ENCODE assay signal across 9 mouse cellular contexts in genomic region chr11:36988776-36989565, GRCm38 (mm10).
DNase-seq lines count a peak whose midpoint lies in the region; ATAC-seq lines count a peak whose summit lies in the region.
"Had no signal": no experiment of that assay in that cellular context is flagged by ENCODE, and none has a peak within 500 bp of the region (broad histone marks: within the 10 kb centered on the region; RNA-seq: fewer than 3 reads in every experiment).

No protein-coding gene starts in this region.

- intact Hi-C loops in left cerebral cortex, postnatal 25 days (cut with DNase I): loop anchor here (5.0 kb wide), 1 partner anchor 198 kb away; no protein-coding TSS in a partner anchor

- WGBS in intestine, embryonic 16.5 days: 43% methylated on average over 5 of the region's 5 CpGs

- H3K27me3 ChIP-seq in intestine, embryonic 16.5 days (replicated peaks; ENCODE audit: control insufficient read depth, insufficient read depth, low read length): no peaks in the 10 kb centered on the region
- H3K27me3 ChIP-seq: stomach, embryonic 15.5 days had no signal

- no peaks in the 10 kb centered on the region for H3K4me1 ChIP-seq in intestine, embryonic 16.5 days (ENCODE audit: control insufficient read depth, insufficient read depth, low read length)
- H3K4me1 ChIP-seq: stomach, embryonic 15.5 days had no signal

- no peak overlapping the region for H3K9ac ChIP-seq in intestine, embryonic 16.5 days (ENCODE audit: low read depth, low read length)
- H3K9ac ChIP-seq: stomach, embryonic 15.5 days had no signal

- H3K36me3 ChIP-seq in intestine, embryonic 16.5 days (ENCODE audit: control insufficient read depth, insufficient read depth, low read length): no peaks in the 10 kb centered on the region
- H3K36me3 ChIP-seq: stomach, embryonic 15.5 days had no signal

- peak; percentile 63 to 64 for DNase-seq in cerebellum, postnatal 10 days
- no peak for DNase-seq in cerebellum, adult 9-11 months
- DNase-seq in right cerebral cortex, adult 18-20 months: peak; percentile 29
- DNase-seq in right cerebral cortex, postnatal 25 days: no peak
- DNase-seq in left cerebral cortex, postnatal 25 days (ENCODE audit: low spot score in 2 of 2): peak; percentile 37 to 65
- DNase-seq in right cerebral cortex, postnatal 4 days: peak; percentile 43
- no peak for DNase-seq in thymus, adult 18-20 months

- no peak overlapping the region for H3K4me2 ChIP-seq in intestine, embryonic 16.5 days (ENCODE audit: low read depth, low read length)
- H3K4me2 ChIP-seq: stomach, embryonic 15.5 days had no signal

- no peaks in the 10 kb centered on the region for H3K9me3 ChIP-seq in intestine, embryonic 16.5 days (ENCODE audit: control insufficient read depth, low read length)
- H3K9me3 ChIP-seq: stomach, embryonic 15.5 days had no signal

- H3K27ac ChIP-seq in intestine, embryonic 16.5 days (ENCODE audit: low read length): no peak overlapping the region
- H3K27ac ChIP-seq: stomach, embryonic 15.5 days had no signal

- H3K4me3 ChIP-seq in intestine, embryonic 16.5 days (ENCODE audit: low read length): no peak overlapping the region
- H3K4me3 ChIP-seq: stomach, embryonic 15.5 days had no signal

- no peak for ATAC-seq in intestine, embryonic 16.5 days

Comparison
In these comparisons a context has a peak if more than half of its experiments do, and no peak if none do; other contexts are left out.
1. DNase-seq: peak in cerebellum, postnatal 10 days (2 of 2), right cerebral cortex, adult 18-20 months (single experiment), left cerebral cortex, postnatal 25 days (2 of 2) and right cerebral cortex, postnatal 4 days (single experiment); none in cerebellum, adult 9-11 months (single experiment), right cerebral cortex, postnatal 25 days (single experiment) and thymus, adult 18-20 months (0 of 2).